Mouse (Mus musculus) ES-CJ7 (cell line): ENCODE data around the gene 4930404N11Rik.
A peak's percentile ranks its signal among the peaks of the same experiment; 100 is the strongest.

ENCODE experiments used
- DNase-seq: peaks from one replicate; pipeline ENCODE4 v3.0.0; 2011; ENCODE audit warnings: low read depth, low spot score

The 4930404N11Rik gene

GRCm38 (mm10) chr10:81365672-81366476 is at the start of gene 4930404N11Rik:
TSS of gene 4930404N11Rik (minus strand) at chr10:81365816.
- peak; percentile 81 for DNase-seq

GRCm38 (mm10) chr10:81415146-81415545 is 49.5 kb upstream of the 4930404N11Rik start:
- DNase-seq = no peak

GRCm38 (mm10) chr10:81414682-81415081 is 49.1 kb upstream of the 4930404N11Rik start:
- peak; percentile 84 for DNase-seq

- peak; percentile 92 for DNase-seq
Observed at GRCm38 (mm10) chr10:81413310-81414261, 48.0 kb upstream of the 4930404N11Rik start.

- DNase-seq = no peak
Observed at GRCm38 (mm10) chr10:81412586-81413309, 47.1 kb upstream of the 4930404N11Rik start.

GRCm38 (mm10) chr10:81411471-81412400 is 46.1 kb upstream of the 4930404N11Rik start:
- DNase-seq = no peak

GRCm38 (mm10) chr10:81410981-81411380 is 45.4 kb upstream of the 4930404N11Rik start:
- DNase-seq = no peak

- no peak for DNase-seq
Observed at GRCm38 (mm10) chr10:81410350-81410749, 44.7 kb upstream of the 4930404N11Rik start.

- DNase-seq = peak; percentile 85
Observed at GRCm38 (mm10) chr10:81409330-81409729, 43.7 kb upstream of the 4930404N11Rik start.

GRCm38 (mm10) chr10:81408871-81409291 is 43.3 kb upstream of the 4930404N11Rik start:
- DNase-seq = peak; percentile 79

- DNase-seq = no peak
Observed at GRCm38 (mm10) chr10:81408424-81408729, 42.8 kb upstream of the 4930404N11Rik start.

GRCm38 (mm10) chr10:81407539-81408423 is 42.2 kb upstream of the 4930404N11Rik start:
- DNase-seq = peak; percentile 69

GRCm38 (mm10) chr10:81406504-81407440 is 41.2 kb upstream of the 4930404N11Rik start:
- no peak for DNase-seq

- DNase-seq = peak; percentile 75
Observed at GRCm38 (mm10) chr10:81405588-81406201, 40.1 kb upstream of the 4930404N11Rik start.

- DNase-seq = no peak
Observed at GRCm38 (mm10) chr10:81404720-81405119, 39.1 kb upstream of the 4930404N11Rik start.

- peak; percentile 96 for DNase-seq
Observed at GRCm38 (mm10) chr10:81404082-81404481, 38.5 kb upstream of the 4930404N11Rik start.

GRCm38 (mm10) chr10:81403511-81403910 is 37.9 kb upstream of the 4930404N11Rik start:
- DNase-seq = no peak

GRCm38 (mm10) chr10:81402227-81402765 is 36.7 kb upstream of the 4930404N11Rik start:
- peak; percentile 59 for DNase-seq
